Mouse (Mus musculus): ENCODE results near the gene Rsu1. TPM values are rescaled to one million over a fixed set of nuclear protein-coding genes. Genes with fewer than 3 reads are reported as not detected.

Gene Rsu1
- total RNA-seq, 1 experiment, result 63.4 TPM

GRCm38 (mm10) chr2:13233902-13234301 lies 37.3 kb downstream of the Rsu1 start:
- no peak for TF ChIP-seq CHD2 (IDR thresholded peaks at IDR 0.05; ENCODE audit: low read depth, low read length)
- Histone ChIP-seq H3K36me3 (ENCODE audit: control insufficient read depth, insufficient read depth, low read length, poor library complexity, severe bottlenecking) (no peaks in the 10 kb centered on the region), H3K27ac (ENCODE audit: insufficient read depth, low read depth, low read length, poor library complexity, severe bottlenecking) (no peak overlapping the region), H3K4me3 (ENCODE audit: insufficient read depth in 1 of 2, low read depth in 1 of 2, low read length in 2 of 2, poor library complexity in 1 of 2, severe bottlenecking in 1 of 2) (no peak overlapping the region), H3K9me3 (ENCODE audit: control insufficient read depth, insufficient read depth, low read depth, low read length) (no peaks in the 10 kb centered on the region), H3K4me1 (ENCODE audit: control insufficient read depth in 2 of 2, insufficient read depth in 2 of 2, low read length in 2 of 2, poor library complexity in 1 of 2) (no peaks in the 10 kb centered on the region), H3K9ac (ENCODE audit: insufficient read depth, low read depth, low read length, poor library complexity, severe bottlenecking) (no peak overlapping the region)
- in situ Hi-C loops (cut with MboI; ENCODE audit: low sequenced_read_pairs in 2 of 2, unreplicated experiment in 2 of 2), result no loop called here
- no peak for DNase-seq (ENCODE audit: low read depth, low spot score)

GRCm38 (mm10) chr2:13233254-13233835 lies 37.9 kb downstream of the Rsu1 start:
- Histone ChIP-seq H3K9me3 (ENCODE audit: control insufficient read depth, insufficient read depth, low read depth, low read length) (no peaks in the 10 kb centered on the region), H3K9ac (ENCODE audit: insufficient read depth, low read depth, low read length, poor library complexity, severe bottlenecking) (no peak overlapping the region), H3K36me3 (ENCODE audit: control insufficient read depth, insufficient read depth, low read length, poor library complexity, severe bottlenecking) (no peaks in the 10 kb centered on the region), H3K4me1 (ENCODE audit: control insufficient read depth in 2 of 2, insufficient read depth in 2 of 2, low read length in 2 of 2, poor library complexity in 1 of 2) (no peaks in the 10 kb centered on the region), H3K4me3 (ENCODE audit: insufficient read depth in 1 of 2, low read depth in 1 of 2, low read length in 2 of 2, poor library complexity in 1 of 2, severe bottlenecking in 1 of 2) (no peak overlapping the region), H3K27ac (ENCODE audit: insufficient read depth, low read depth, low read length, poor library complexity, severe bottlenecking) (no peak overlapping the region)
- in situ Hi-C loops (cut with MboI; ENCODE audit: low sequenced_read_pairs in 2 of 2, unreplicated experiment in 2 of 2), result no loop called here
- no peak for TF ChIP-seq ZNF384 (IDR thresholded peaks at IDR 0.05; ENCODE audit: low read depth, low read length)
- no peak for TF ChIP-seq HCFC1 (IDR thresholded peaks at IDR 0.05; ENCODE audit: borderline replicate concordance, insufficient read depth, low read length)
- DNase-seq (ENCODE audit: low read depth, low spot score), result no peak

GRCm38 (mm10) chr2:13232305-13232704 lies 38.9 kb downstream of the Rsu1 start:
- TF ChIP-seq MAFK (IDR thresholded peaks at IDR 0.05; ENCODE audit: insufficient read depth, low read depth, low read length), result no peak
- TF ChIP-seq ZNF384 (IDR thresholded peaks at IDR 0.05; ENCODE audit: low read depth, low read length), result no peak
- no peak for TF ChIP-seq ZC3H11A (IDR thresholded peaks at IDR 0.05; ENCODE audit: borderline replicate concordance, low read depth, low read length)
- TF ChIP-seq CHD2 (IDR thresholded peaks at IDR 0.05; ENCODE audit: low read depth, low read length), result no peak
- no peak for TF ChIP-seq HCFC1 (IDR thresholded peaks at IDR 0.05; ENCODE audit: borderline replicate concordance, insufficient read depth, low read length)
- H3K9me3 ChIP-seq (ENCODE audit: control insufficient read depth, insufficient read depth, low read depth, low read length), result no peaks in the 10 kb centered on the region
- no peak overlapping the region for H3K9ac ChIP-seq (ENCODE audit: insufficient read depth, low read depth, low read length, poor library complexity, severe bottlenecking)
- in situ Hi-C loops (cut with MboI; ENCODE audit: low sequenced_read_pairs in 2 of 2, unreplicated experiment in 2 of 2), result no loop called here
- no peaks in the 10 kb centered on the region for H3K4me1 ChIP-seq (ENCODE audit: control insufficient read depth in 2 of 2, insufficient read depth in 2 of 2, low read length in 2 of 2, poor library complexity in 1 of 2)
- H3K36me3 ChIP-seq (ENCODE audit: control insufficient read depth, insufficient read depth, low read length, poor library complexity, severe bottlenecking), result no peaks in the 10 kb centered on the region
- no peak overlapping the region for H3K4me3 ChIP-seq (ENCODE audit: insufficient read depth in 1 of 2, low read depth in 1 of 2, low read length in 2 of 2, poor library complexity in 1 of 2, severe bottlenecking in 1 of 2)
- DNase-seq (ENCODE audit: low read depth, low spot score), result no peak
- H3K27ac ChIP-seq (ENCODE audit: insufficient read depth, low read depth, low read length, poor library complexity, severe bottlenecking), result no peak overlapping the region

- no peak overlapping the region for H3K9ac ChIP-seq (ENCODE audit: insufficient read depth, low read depth, low read length, poor library complexity, severe bottlenecking)
- no peaks in the 10 kb centered on the region for H3K9me3 ChIP-seq (ENCODE audit: control insufficient read depth, insufficient read depth, low read depth, low read length)
- H3K36me3 ChIP-seq (ENCODE audit: control insufficient read depth, insufficient read depth, low read length, poor library complexity, severe bottlenecking), result no peaks in the 10 kb centered on the region
- no peak for DNase-seq (ENCODE audit: low read depth, low spot score)
- no peak overlapping the region for H3K4me3 ChIP-seq (ENCODE audit: insufficient read depth in 1 of 2, low read depth in 1 of 2, low read length in 2 of 2, poor library complexity in 1 of 2, severe bottlenecking in 1 of 2)
- TF ChIP-seq HCFC1 (IDR thresholded peaks at IDR 0.05; ENCODE audit: borderline replicate concordance, insufficient read depth, low read length) (no peak), ZNF384 (IDR thresholded peaks at IDR 0.05; ENCODE audit: low read depth, low read length) (no peak), MAFK (IDR thresholded peaks at IDR 0.05; ENCODE audit: insufficient read depth, low read depth, low read length) (no peak), ZC3H11A (IDR thresholded peaks at IDR 0.05; ENCODE audit: borderline replicate concordance, low read depth, low read length) (no peak), CHD2 (IDR thresholded peaks at IDR 0.05; ENCODE audit: low read depth, low read length) (no peak)
- no peaks in the 10 kb centered on the region for H3K4me1 ChIP-seq (ENCODE audit: control insufficient read depth in 2 of 2, insufficient read depth in 2 of 2, low read length in 2 of 2, poor library complexity in 1 of 2)
- no peak overlapping the region for H3K27ac ChIP-seq (ENCODE audit: insufficient read depth, low read depth, low read length, poor library complexity, severe bottlenecking)
- in situ Hi-C loops (cut with MboI; ENCODE audit: low sequenced_read_pairs in 2 of 2, unreplicated experiment in 2 of 2), result no loop called here
Measured at GRCm38 (mm10) chr2:13229686-13230085, 41.5 kb downstream of the Rsu1 start.

DNA sequence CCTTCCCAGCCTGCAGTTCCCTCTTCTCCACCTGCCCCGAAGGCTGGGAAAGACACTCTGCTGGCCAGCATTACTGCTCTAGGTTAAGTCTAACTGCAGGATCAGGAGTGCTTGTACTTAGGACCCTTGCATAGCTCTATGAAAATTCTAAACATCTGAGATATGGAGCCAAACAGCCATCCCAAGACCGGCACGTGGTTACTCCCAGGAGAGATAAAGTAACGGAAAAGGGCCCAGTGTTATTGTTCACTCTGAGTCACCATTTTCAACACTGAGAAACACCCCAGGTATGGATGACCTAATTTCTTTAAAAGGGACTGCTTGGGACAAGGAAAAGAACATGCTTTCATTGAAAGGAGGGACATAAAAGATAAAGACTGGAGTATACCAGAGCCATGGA lies 45.2 kb downstream of the Rsu1 start:
- in situ Hi-C loops (cut with MboI; ENCODE audit: low sequenced_read_pairs in 2 of 2, unreplicated experiment in 2 of 2), result no loop called here
- H3K4me1 ChIP-seq (ENCODE audit: control insufficient read depth in 2 of 2, insufficient read depth in 2 of 2, low read length in 2 of 2, poor library complexity in 1 of 2), result no peaks in the 10 kb centered on the region
- H3K9ac ChIP-seq (ENCODE audit: insufficient read depth, low read depth, low read length, poor library complexity, severe bottlenecking), result no peak overlapping the region
- H3K27ac ChIP-seq (ENCODE audit: insufficient read depth, low read depth, low read length, poor library complexity, severe bottlenecking), result no peak overlapping the region
- no peak overlapping the region for H3K4me3 ChIP-seq (ENCODE audit: insufficient read depth in 1 of 2, low read depth in 1 of 2, low read length in 2 of 2, poor library complexity in 1 of 2, severe bottlenecking in 1 of 2)
- no peaks in the 10 kb centered on the region for H3K9me3 ChIP-seq (ENCODE audit: control insufficient read depth, insufficient read depth, low read depth, low read length)
- no peak for DNase-seq (ENCODE audit: low read depth, low spot score)
- H3K36me3 ChIP-seq (ENCODE audit: control insufficient read depth, insufficient read depth, low read length, poor library complexity, severe bottlenecking), result no peaks in the 10 kb centered on the region
- TF ChIP-seq ZC3H11A (IDR thresholded peaks at IDR 0.05; ENCODE audit: borderline replicate concordance, low read depth, low read length) (no peak), MAFK (IDR thresholded peaks at IDR 0.05; ENCODE audit: insufficient read depth, low read depth, low read length) (no peak), ZNF384 (IDR thresholded peaks at IDR 0.05; ENCODE audit: low read depth, low read length) (no peak), CHD2 (IDR thresholded peaks at IDR 0.05; ENCODE audit: low read depth, low read length) (no peak), HCFC1 (IDR thresholded peaks at IDR 0.05; ENCODE audit: borderline replicate concordance, insufficient read depth, low read length) (no peak)
